Mouse (Mus musculus) NIH3T3 (cell line): ENCODE results near the gene Lrrn4cl.
"Not testable (repeated sequence)": the region's sequence is repeated elsewhere in the genome, so short reads cannot be mapped to it uniquely, and the experiment has no call there.

Source experiments
- DNase-seq: peaks from one replicate; pipeline ENCODE4 v3.0.0-alpha.2; 2012; ENCODE audit warnings: low read depth

Lrrn4cl gene

DNA sequence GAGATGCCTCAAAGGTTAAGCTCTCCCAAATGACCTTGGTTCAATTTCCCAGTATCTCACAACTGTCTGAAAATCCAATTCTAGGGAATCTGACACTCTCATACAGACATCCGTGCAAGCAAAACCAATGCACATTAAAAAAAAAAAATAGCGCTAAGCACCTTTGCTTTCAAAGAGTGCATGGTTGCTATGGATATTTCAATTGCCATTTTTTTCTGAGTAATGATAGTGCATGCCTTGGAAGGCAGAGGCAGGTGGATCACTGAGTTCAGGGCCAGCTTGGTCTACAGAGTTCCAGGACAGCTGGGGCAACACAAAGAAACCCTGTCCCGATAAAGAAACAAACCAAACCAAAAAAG, 30.4 kb downstream of the Lrrn4cl start:
- DNase-seq: no peak

DNA sequence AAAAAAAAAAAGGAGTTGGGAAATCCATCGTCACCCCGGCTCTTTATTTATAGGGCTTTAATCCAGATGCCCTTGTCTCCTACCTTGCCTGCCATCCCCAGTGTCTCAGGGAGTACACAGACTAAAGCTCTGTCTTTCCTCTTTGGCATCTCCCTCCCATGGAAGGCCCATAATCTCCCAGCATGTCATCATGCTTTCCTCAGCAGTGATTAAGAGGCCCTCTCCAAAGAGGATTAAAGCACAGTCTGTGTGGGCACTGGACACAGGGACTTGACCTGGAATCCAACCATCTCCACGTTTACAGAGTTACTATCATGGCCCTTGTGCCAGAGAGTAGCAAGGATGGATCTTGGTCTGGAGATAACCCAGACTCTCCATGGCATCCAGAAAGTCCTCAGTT, 33.0 kb downstream of the Lrrn4cl start, which contains the start of the genes Lbhd1 and Gm49403:
Gene Lbhd1, plus strand, starts transcription at position 117 of the 400 bp plus-strand sequence.
Gene Gm49403, plus strand, starts transcription at position 315 of the 400 bp plus-strand sequence.
- no peak for DNase-seq

DNA sequence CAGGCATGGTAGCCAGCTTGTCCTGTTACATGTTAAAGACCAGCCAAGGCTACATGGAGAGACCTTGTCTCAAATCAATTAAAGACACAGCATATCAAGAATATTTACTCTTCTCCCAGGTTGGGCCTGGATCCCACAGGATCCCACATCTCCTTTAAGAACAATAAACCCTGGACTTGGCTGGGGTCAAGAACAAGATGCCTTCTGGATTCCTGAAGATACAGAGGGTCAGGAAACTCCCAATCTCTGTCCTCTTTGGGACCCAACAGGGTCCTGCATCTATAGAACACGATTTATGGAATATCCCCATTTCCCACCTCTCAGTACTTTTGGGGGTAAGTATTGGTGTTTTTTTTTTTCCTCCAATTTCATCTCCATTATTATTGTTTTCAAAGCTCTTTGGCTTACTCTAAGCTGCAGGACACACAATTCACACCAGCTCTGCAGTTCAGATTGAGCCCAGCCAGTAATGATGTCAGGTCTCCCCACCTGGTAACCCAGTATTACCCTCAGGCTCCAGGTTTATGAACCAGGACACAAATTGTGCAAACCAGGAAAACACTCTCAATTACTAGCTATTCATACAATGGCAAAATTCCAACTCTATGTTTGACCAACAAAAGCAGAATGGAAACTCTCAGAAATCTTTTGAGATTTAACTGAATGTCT, 36.5 kb downstream of the Lrrn4cl start:
- DNase-seq: peak; percentile 33

DNA sequence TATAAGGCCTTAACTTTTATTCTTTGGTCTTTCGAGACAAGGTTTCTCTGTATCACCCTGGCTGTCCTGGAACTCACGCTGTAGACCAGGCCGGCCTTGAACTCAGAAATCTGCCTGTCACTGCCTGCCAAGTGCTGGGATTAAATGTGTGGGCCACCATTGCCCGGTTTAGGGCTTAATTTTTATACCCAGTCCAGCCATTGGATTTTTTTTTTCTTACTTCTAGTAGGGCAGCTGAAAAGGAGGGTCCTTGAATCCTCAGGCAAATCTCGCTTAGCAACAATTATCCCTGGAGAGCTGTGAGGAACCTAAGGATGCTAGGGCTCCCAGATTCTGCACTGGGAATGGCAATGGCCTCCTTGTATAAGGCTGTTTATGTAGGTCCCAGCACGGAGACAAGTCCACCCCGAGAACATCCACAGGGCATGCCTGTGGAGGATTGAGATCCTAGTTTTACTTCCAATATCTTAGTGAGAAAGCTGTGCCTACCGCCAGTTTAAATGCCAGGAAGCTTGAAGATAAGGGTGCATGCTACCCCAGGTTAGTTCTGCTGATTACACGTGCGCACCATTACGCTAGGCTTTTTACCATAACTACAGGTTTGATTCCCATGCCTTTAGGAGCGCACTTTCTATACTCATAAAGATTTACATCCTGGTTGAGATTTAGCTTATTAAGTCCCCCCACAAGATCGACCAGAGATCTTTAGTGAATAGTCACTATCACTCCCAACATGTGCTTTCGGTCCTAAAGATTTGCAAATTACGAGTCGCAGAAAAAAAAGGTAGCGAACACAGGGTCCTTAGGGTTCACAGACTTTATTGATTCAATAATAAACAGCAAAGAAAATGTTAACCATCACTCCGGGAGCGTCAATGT, 37.3 kb downstream of the Lrrn4cl start:
- DNase-seq: peak; percentile 40

DNA sequence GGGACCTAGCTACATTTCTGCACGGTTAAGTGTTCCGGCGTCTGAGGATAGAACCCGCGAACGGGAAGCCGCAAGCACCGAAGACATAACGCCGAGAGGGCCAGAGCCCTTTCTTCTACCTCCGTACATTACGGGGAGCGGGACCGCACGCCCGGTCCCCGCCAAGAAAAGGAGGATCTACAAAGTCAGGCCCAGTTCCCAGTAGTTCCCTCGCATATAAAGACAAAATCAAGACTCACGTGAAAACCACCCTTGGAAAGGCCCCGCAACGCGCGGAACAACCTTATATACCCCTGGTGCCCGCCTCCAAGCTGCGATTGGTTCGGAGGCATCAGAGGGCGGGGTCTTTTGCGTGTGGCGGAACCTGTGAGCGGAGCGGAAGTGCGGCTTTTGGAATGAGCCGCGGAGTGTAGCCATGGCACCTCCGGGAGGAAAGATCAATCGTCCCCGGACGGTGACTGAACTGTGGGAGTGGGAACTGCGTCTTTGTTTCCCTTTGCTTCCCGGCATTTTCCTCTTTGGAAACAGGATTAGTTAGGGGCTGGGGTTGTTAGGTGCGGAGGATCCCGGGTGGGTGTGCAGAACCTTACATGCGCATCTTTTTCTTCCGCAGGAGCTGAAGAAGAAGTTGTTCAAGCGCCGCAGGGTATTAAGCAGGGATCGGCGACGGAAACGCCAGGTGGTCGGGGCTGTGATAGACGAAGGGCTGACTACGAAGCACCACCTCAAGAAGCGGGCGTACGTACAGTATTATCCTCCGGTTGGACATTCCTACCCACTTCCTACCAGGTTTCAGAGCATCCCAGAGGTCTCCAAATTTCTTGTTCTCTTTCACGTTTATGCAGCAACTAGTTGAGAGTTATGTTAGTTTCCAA, 38.2 kb downstream of the Lrrn4cl start, which contains the start of the genes 1810009A15Rik and Gm49416:
Gene 1810009A15Rik, plus strand, starts transcription at position 343 of the 875 bp plus-strand sequence.
Gene Gm49416, plus strand, starts transcription at position 416 of the 875 bp plus-strand sequence.
- peak; percentile 99 for DNase-seq

DNA sequence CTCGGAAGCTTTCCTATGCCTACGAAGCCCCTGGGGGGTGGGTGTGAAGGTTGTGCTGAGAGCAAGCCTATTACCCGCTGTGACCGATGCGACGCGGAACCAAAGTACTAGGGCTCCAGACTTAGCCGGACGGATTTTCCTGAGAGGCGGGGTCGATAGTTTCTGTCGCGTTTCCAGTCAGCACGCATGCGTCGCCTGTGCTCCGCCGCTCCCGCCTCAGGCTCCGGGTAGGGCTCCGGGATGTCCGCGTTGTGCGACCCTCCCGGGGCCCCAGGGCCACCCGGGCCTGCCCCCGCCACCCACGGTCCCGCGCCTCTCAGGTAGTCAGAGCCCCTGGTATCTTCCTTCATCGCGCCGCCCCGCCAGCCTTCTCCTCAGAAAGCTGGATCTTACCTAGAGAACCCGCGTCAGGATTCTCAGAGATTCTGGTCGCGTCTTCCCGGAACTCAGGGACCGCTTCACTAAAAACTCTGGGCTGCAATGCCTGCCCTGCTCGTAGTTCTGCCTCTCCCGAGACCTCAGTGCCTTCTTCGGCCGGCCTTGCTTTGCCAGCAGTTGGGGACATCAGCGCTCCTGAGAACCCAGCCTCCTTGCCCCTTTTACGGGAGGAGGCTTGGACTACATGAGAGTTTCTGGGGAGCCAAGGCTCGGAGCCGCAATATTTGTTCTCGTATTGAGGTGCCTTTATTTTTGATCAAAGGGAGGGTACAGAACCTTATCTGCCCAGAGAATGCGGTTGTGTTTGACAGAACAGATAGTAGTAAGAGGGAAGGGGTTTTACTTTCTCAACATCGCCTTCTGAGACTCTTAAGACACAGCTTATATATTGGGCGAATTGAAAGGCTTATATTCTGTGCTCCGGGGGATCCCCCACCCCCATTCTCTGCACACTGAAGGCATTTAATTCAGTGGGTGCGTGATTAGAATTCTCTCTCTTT, 42.5 kb downstream of the Lrrn4cl start, which contains the start of gene Ints5:
Gene Ints5, plus strand, starts transcription at position 177 of the 938 bp plus-strand sequence.
- peak; percentile 95 for DNase-seq

DNA sequence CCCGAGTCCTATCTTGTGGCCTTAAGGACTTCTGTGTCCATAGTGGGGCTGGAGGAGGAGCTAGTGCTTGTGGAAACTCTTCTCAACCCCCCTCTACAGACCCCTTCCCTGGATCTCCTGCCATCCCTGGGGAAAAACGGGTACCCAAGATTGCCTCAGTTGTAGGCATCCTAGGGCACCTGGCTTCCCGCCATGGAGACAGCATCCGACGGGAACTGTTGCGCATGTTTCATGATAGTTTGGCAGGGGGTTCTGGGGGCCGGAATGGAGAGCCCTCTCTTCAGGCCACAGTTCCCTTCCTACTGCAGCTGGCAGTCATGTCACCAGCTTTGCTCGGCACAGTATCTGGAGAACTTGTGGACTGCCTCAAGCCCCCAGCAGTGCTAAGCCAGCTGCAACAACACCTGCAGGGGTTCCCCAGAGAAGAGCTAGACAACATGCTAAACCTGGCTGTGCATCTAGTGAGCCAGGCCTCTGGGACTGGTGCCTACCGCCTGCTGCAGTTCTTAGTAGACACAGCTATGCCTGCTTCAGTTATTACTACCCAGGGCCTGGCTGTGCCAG, 44.9 kb downstream of the Lrrn4cl start:
- DNase-seq: no peak

DNA sequence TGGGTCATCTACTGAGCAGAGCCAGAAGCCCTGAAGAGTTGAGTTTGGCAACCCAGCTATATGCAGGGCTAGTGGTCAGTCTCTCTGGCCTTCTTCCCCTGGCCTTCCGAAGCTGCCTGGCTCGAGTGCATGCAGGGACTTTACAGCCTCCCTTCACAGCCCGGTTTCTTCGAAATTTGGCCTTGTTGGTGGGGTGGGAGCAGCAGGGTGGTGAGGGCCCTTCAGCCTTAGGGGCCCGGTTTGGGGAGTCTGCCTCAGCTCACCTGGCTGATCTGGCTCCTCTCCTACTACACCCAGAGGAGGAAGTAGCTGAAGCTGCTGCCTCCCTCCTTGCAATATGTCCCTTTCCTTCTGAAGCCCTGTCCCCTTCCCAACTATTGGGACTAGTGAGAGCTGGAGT, 45.7 kb downstream of the Lrrn4cl start:
- not testable (repeated sequence) for DNase-seq

DNA sequence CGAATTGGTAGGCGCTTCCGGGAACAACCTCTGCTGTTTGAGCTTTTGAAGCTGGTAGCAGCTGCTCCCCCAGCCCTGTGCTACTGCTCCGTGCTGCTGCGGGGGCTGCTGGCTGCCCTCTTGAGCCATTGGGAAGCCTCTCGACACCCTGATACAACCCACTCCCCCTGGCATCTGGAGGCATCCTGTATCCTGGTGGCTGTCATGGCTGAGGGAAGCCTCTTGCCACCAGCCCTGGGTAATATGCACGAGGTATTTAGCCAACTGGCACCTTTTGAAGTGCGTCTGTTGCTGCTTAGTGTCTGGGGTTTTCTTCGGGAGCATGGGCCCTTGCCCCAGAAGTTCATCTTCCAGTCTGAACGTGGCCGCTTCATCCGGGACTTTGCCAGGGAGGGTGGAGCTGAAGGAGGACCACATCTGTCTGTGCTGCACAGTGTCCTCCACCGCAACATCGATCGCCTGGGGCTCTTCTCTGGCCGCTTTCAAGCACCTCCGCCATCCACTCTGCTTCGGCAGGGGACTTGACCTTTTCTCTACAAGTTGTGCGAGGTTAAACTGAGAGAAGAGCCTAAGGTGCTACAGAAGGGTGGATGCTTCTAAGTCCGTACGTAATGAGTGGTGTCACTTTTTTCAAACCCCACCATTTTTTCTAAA, 46.8 kb downstream of the Lrrn4cl start:
- DNase-seq: peak; percentile 77

DNA sequence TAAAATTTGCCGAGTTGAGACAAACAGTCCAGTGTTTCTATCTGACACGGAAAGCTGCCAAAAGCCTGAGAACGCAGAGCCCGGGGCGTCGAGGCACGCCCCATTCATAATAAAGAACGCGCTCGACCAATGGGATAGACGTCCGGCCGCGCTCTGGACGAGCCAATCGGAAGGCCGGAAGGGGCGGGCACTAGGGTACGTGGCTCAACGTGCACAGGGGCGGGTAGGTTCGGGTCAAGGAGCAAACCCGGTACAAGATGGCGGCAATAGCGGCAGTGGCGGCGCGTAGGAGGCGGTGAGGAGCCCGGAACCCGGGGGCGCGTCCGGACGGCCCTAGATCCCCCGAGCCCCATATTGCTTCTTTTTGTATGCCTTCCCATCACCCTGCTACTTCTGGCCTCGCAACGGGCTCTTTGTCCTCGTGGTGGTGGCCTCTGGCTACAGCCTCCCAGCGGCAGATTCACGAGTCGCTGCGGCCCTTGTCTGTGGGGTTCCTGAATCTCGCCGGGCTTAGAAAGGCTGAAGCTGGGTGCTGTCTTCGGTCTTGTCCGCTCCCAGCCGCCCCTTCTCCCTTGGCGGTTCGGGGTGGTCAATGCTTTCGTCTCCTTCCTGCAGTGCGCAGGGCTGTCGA, 47.4 kb downstream of the Lrrn4cl start, which contains the start of gene Ganab:
Gene Ganab, plus strand, starts transcription at position 207 of the 631 bp plus-strand sequence.
- peak; percentile 99 for DNase-seq

DNA sequence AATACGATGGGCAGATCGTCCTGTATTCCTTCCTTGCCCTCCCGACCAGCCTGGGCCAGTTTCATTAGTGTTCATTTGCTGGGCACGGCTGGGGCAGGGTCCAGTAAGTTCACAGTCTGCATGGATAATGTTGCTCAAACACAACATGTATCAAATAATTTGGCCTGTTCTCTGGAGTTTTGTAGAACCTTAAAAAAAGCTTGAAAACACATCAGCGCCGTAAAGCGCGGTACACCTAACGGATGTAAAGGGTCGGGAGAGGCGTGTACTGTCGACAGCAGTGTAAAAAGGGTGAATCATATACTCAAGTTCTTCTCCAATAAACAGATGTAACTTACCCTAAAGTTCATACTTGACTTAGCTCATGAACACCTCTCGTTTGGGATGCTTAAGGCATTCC, 48.0 kb downstream of the Lrrn4cl start:
- DNase-seq: peak; percentile 66

DNA sequence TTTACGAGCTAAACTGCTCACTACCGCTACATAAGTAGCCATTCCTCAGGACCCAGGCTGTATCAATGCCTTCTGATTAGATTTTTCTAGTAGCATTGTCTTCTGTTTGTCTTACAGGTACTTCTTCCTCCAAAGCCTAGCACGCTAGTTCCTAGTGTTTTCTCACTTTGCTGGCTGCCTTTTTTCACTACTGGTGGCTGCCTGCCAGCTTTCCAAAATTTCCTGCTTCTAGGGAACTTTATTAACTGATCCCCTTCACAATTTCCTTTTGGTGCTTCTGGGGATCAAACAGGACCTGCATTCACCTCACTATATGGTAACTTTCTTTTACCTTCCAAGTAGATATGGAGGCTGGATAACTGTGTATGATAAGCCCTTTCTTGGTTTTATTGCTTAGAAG, 48.5 kb downstream of the Lrrn4cl start:
- DNase-seq: peak; percentile 45

DNA sequence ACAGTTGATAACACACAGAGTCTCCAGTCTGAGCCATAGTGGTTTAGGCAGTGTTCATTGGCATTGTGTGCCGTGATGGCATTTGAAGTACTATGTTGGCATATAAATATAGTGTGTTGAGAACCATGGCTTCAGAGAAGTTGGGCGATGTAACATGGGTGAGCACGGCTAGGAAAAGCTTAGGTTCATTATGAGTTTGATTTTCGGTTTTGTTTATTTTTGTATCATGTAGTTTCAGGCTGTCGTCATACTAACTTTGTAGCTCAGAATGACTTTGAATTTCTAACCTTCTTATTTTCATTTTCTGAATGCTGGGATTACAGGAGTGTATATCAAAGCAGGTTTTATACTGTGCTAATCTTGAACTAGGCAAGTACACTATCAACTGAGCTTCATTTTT, 52.8 kb downstream of the Lrrn4cl start:
- no peak for DNase-seq
